ENCODE assay signal across 17 mouse cellular contexts in genomic region chr10:125399796-125400195, GRCm38 (mm10). TPM values are rescaled to one million over a fixed set of nuclear protein-coding genes. Genes with fewer than 3 reads are reported as not detected.
DNase-seq lines count a peak whose midpoint lies in the region; ATAC-seq lines count a peak whose summit lies in the region.
"Had no signal": no experiment of that assay in that cellular context is flagged by ENCODE, and none has a peak within 500 bp of the region (broad histone marks: within the 10 kb centered on the region; RNA-seq: fewer than 3 reads in every experiment).

No protein-coding gene starts in this region.

- ATAC-seq in common myeloid progenitor, adult 5-6 weeks (replicated peaks; ENCODE audit: low read depth, poor library complexity, severe bottlenecking): peak; percentile 89
- ATAC-seq in hematopoietic stem cell, adult 5-6 weeks (replicated peaks in 1 of 2; ENCODE audit: insufficient read depth in 1 of 2, low FRiP score in 2 of 2, low TSS enrichment in 1 of 2, low read depth in 1 of 2, poor library complexity in 2 of 2, severe bottlenecking in 2 of 2): peak; percentile 93 to 99
- ATAC-seq in megakaryocyte progenitor cell, adult 5-6 weeks (replicated peaks; ENCODE audit: poor library complexity): peak; percentile 73
- ATAC-seq: forebrain, embryonic 14.5 days; forebrain, postnatal 0 days had no signal

- DNase-seq in cerebellum, adult 8-10 months: no peak
- DNase-seq in spleen, postnatal 4 days (ENCODE audit: low spot score in 2 of 2): no peak
- DNase-seq: adrenal gland, adult 2 months; adrenal gland, postnatal 10 days; adrenal gland, postnatal 25 days; cerebellum, adult 11 months; cerebellum, adult 18-20 months; cerebellum, adult 9-10 months; cerebellum, postnatal 10 days; cerebellum, postnatal 25 days; embryo, embryonic 11 days; forebrain, postnatal 0 days had no signal

RNA-seq across cellular contexts. Expression of gene Slc16a7, which starts 10.5 kb away (rescaled TPM):
- total RNA-seq in common myeloid progenitor, adult 5-6 weeks (2017): 7.9 and 13.8 TPM in 2 replicates
- total RNA-seq in hematopoietic stem cell, adult 5-6 weeks (2017): 9.0 and 14.1 TPM in 2 replicates
- total RNA-seq in megakaryocyte progenitor cell, adult 5-6 weeks (2015): 14.4 and 23.3 TPM in 2 replicates
- total RNA-seq in megakaryocyte progenitor cell, adult 5-6 weeks (2017): 15.8 and 21.4 TPM in 2 replicates
- total RNA-seq: MEL had no signal
